In genomic region chr12:100958621-100959592, GRCm38 (mm10) we compare ENCODE assay signal across 7 mouse cellular contexts. TPM values are rescaled to one million over a fixed set of nuclear protein-coding genes. Genes with fewer than 3 reads are reported as not detected.
DNase-seq lines count a peak whose midpoint lies in the region; ATAC-seq lines count a peak whose summit lies in the region.

No protein-coding gene starts in this region.

- ATAC-seq in erythroblast, adult 5-6 weeks (replicated peaks; ENCODE audit: low FRiP score, poor library complexity, severe bottlenecking) = peak; percentile 57

- intact Hi-C loops in heart, postnatal 10 days (cut with DNase I) = loop anchor here (1.0 kb wide), 1 partner anchor 70 kb away; the partner anchor contains the start of gene Ccdc88c

- DNase-seq in ovary, adult 18-20 months (ENCODE audit: low spot score) = peak; percentile 44
- no peak for DNase-seq in ovary, postnatal 14 days (ENCODE audit: low spot score)
- peak; percentile 71 to 74 for DNase-seq in heart, postnatal 10 days
- DNase-seq in liver = peak; percentile 89
- DNase-seq in spleen, postnatal 10 days (ENCODE audit: low spot score in 2 of 2) = peak; percentile 79 to 86
- no peak for DNase-seq in left cerebral cortex, adult 11 months (ENCODE audit: low spot score)

RNA-seq across cellular contexts. Expression of gene Gpr68, which starts 50.9 kb away (rescaled TPM):
- total RNA-seq in erythroblast, adult 5-6 weeks (2015; ENCODE audit: low replicate concordance) = not detected in 2 replicates
- not detected in 2 replicates for total RNA-seq in erythroblast, adult 5-6 weeks (2017; ENCODE audit: low replicate concordance)
- under 1 TPM; 0.55 to 0.81 TPM for total RNA-seq in heart, postnatal 10 days (2021)

Comparison
In these comparisons a context has a peak if more than half of its experiments do, and no peak if none do; other contexts are left out.
1. DNase-seq: peak in ovary, adult 18-20 months (single experiment), heart, postnatal 10 days (2 of 2), liver (single experiment) and spleen, postnatal 10 days (2 of 2); none in ovary, postnatal 14 days (single experiment) and left cerebral cortex, adult 11 months (single experiment).